Mouse (Mus musculus): ENCODE measurements around the gene Tmem143.
"Not testable (repeated sequence)": the region's sequence is repeated elsewhere in the genome, so short reads cannot be mapped to it uniquely, and the experiment has no call there.

Gene Tmem143

GRCm38 (mm10) chr7:45896517-45897257, at the start of gene Tmem143, which contains the start of gene Syngr4:
TSS of gene Tmem143 (plus strand) at chr7:45896941.
TSS of gene Syngr4 (minus strand) at chr7:45896714.
- peak; percentile 92 for DNase-seq

DNA sequence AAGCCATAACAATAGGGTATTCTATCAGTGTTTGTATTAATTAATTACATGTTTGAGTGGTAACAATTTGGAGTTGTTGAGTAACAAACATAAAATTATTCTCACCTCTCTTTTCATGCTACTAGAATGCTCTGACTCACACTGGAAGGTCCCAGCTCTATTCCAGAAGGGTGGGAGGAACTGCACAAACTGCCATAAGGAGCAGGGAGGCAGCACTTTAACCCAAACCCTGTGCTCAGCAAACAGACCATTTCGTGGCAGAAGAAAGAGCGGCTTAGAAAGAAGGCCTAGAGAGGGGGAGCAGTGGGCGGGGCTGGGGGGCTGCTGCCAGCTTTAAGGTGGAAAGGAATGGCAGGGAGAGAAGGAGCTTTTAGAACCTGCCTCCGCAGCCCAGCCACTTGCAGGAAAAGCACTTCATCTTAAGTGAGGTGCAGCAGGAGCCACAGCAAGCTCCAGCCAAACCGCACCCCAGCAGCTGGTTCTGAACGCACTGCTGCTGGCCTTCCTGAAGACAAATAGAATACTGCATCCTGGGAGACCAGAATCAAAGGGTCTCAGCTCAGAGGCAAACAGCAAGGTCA, 48.2 kb upstream of the Tmem143 start:
- no peak for DNase-seq

- DNase-seq, result no peak
Measured at GRCm38 (mm10) chr7:45850661-45851060, 46.1 kb upstream of the Tmem143 start.

DNA sequence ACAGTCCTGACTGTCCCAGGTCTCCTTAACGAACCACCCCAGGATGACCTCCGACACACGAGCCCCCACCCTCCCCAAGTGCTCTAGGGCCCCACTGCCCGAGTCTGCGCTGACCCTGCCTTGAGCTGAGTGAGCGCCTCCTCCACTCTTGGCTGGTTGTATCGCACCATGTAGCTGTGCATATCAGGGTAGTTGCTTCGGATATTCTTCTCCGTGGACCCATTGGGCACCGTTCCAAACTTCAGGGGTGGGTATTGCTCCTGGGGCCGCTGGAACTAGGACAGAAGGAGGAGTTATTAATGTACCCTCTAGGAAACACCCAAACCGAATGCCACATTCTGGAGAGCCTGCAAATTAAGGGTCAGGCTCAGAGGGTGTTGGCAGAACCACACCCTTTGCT, 43.7 kb upstream of the Tmem143 start:
- DNase-seq, result no peak

GRCm38 (mm10) chr7:45856950-45857901, 39.5 kb upstream of the Tmem143 start:
- no peak for DNase-seq

- DNase-seq, result no peak
Measured at GRCm38 (mm10) chr7:45859008-45859407, 37.7 kb upstream of the Tmem143 start.

GRCm38 (mm10) chr7:45862804-45863203, 33.9 kb upstream of the Tmem143 start:
- DNase-seq, result no peak

DNA sequence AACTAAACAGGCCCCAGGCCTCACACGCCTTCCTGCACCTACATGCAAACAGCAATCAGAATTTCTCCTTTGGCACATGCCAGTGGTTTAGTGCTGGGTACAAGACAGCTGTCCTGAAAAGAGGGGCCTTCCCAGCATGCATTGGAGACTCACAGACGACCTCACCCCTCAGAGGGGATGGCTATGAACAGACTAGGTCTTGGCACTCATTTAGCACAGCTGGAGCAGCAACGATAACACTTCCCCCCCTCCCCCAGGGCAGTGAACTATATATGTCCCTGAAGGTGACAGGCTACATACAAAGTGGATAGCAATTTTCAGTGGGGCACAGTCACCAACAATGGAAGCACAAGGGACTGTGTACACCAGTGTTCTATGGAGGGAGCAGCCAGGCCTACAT, 32.3 kb upstream of the Tmem143 start:
- DNase-seq, result no peak

DNA sequence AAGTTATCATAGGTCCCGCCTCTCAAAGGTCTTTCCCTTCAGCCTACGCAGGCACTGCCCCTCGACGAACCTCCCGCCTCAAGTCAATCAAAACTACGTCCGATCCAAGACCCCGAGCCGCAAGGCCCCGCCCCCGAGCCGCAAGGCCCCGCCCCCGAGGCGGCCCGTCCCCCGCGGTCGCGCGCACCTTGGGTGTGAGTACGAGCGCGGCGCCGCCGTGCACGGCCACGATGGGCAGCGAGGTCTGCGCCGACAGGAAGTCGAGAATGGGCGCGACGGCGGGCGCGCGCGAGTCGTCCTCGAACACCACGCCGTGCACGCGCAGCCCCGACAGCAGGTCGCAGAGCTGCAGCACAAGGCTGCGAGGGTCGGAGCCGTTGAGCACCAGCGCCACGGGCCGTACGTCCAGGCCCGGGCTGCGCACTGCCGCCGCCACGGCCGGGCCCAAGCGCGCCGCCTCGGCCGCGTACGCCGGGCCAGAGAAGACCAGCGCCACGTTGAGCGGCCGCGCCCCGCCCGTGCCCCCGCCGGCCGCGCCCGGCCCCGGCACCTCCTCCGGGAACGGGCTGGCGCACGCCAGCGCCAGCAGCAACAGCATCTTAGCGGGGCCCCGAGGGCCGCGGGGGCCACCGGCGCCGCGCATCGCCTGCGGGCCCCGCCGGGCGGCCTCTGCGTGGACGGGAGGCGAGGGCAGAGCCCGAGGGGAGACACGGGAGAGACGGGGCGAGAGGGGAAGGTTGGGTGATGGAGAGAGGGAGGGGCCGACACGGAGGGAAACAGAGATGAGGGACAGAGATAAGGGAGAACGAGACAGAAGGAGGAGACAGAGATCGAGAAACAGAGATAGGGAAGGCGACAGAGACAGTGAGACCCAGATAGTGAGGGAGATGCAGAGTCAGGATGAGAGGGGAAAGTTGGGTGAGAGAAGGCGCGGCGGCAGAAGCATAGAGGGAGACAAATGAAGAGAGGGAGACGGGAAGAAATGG, 30.5 kb upstream of the Tmem143 start:
- DNase-seq, result peak; percentile 93

DNA sequence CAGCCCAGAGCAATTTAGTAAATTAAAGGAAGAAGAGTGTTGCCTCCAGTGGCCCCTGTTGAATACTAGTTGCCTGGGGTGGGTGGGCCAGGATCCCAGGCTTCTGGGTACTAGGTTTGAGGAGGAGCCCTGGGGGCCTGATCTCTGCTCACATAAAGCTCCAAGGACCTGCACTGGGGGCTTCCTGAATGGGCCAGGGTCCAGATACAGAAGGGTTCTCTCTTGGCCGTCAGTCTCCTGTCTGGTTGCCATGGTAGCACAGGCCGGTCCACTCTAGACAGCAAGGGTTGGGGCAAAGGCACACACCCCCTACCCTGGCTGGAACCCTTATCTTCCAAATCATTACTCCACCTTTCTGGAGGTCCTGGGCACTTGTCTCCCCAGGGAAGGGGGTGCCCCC, 28.9 kb upstream of the Tmem143 start:
- no peak for DNase-seq

GRCm38 (mm10) chr7:45869107-45869670, 27.6 kb upstream of the Tmem143 start:
- no peak for DNase-seq

- DNase-seq, result no peak
Measured at GRCm38 (mm10) chr7:45869787-45870186, 27.0 kb upstream of the Tmem143 start.

DNA sequence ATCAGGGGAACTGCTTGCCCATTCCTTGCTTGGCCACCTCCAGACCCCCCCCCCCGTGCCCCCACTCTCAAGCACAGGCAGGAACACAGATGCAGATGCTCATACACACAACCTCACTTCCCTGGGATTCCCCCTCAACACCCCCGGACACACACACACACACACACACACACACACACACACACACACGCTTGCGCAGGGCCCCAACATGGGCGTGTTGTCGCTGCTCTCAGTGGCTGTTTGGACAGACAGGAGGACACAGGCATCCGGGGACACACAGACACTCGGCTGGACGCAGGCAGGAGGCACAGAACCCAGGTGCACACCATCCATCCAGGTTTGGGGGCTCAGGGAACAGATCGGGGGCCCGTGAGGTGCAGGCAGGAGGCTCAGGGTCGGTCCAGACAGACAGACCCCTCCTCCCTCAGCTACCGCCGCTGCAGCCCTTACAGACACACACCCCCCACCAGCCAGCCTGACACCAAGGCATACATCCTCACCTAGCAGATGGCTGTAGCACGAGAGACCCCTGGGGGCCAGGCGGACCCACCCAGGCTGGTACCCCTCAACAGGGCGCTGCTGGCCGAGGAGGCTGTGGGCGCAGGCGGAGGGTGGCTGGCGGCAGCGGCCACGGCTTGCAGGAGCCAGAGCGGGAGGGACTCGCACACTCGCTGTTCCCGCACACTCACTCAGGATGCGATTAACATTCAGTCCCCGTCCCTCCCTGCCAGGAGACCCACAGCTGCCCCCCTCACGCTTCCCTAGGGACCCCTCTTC, 26.3 kb upstream of the Tmem143 start:
- no peak for DNase-seq

DNA sequence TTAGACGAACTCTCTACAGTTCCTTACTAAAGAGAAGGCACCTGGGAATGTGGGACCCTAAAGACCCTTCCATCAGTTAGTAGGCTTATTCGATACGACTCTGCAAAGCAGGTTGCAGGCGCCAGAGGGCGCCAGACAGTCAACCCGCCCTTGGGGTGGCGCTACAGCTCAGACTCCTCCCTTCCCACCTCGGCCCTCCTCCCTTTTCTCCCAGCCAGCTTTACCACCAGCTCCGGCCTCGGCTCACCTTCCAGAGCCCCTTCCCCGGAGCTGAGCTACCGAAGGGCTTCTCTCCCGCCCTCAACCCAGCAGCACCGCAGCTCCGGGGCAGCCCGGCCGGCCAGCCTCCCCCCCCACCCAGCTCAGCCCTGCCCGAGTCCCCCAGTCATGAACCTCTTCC, 24.1 kb upstream of the Tmem143 start, which contains the start of gene Kdelr1:
Gene Kdelr1 (plus strand): TSS at position 149 of the 400 bp plus-strand sequence.
- DNase-seq, result peak; percentile 94

- DNase-seq, result peak; percentile 50
Measured at GRCm38 (mm10) chr7:45873061-45873947, 23.4 kb upstream of the Tmem143 start.

GRCm38 (mm10) chr7:45876895-45877294, 19.8 kb upstream of the Tmem143 start:
- no peak for DNase-seq

- not testable (repeated sequence) for DNase-seq
Measured at GRCm38 (mm10) chr7:45878278-45878677, 18.5 kb upstream of the Tmem143 start, which contains the start of gene Grin2d. TSS of gene Grin2d (minus strand) at chr7:45878378.

- DNase-seq, result no peak
Measured at GRCm38 (mm10) chr7:45880531-45880930, 16.2 kb upstream of the Tmem143 start.

DNA sequence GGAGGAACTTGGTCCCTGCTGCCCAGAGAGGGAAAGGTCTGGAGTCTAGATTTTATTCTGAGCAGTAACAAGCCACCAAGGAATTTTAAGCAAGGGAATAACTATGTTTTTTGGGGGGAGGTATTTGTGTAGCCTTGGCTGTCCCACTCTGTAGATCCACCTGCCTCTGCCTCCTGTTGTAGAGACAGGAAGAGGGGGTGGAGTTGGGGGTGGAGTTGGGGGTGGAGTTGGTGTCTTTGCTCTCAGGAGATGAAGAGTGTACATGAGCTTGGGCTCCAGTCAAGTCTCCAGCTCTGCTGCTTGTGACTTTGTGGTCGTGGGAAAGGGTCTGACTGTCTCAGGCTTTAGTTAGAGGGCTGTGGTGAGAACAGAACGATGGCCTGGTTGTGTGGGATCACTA, 15.7 kb upstream of the Tmem143 start:
- no peak for DNase-seq

- DNase-seq, result no peak
Measured at GRCm38 (mm10) chr7:45887246-45887645, 9.5 kb upstream of the Tmem143 start.

Data from right cerebral cortex, postnatal 4 days (tissue).